Mouse (Mus musculus) lung, embryonic 14.5 days (tissue): ENCODE results near the gene Hoxa1. TPM values are rescaled to one million over a fixed set of nuclear protein-coding genes. Genes with fewer than 3 reads are reported as not detected.
A peak's percentile ranks its signal among the peaks of the same experiment; 100 is the strongest.

Source experiments
- ATAC-seq: fragments of 200-750 bp; cut with Nextera tagmentation; 2 replicates; pipeline ENCODE4 v1.8.0; 2017; ENCODE audit warnings: mild to moderate bottlenecking, moderate TSS enrichment, moderate library complexity; ENCODE audit not compliant: insufficient read depth
- DNase-seq: peaks from one replicate; pipeline ENCODE4 v3.0.0-alpha.2; 2015
- H3K27ac ChIP-seq: fragments of 300-500 bp; sonication (generic); 2 replicates; pipeline ENCODE4 v1.5.1; 2014; ENCODE audit warnings: low read depth, mild to moderate bottlenecking, moderate library complexity
- H3K27me3 ChIP-seq: fragments of 300-500 bp; sonication (generic); 2 replicates; pipeline ENCODE4 v1.6.1; 2014; ENCODE audit warnings: low read length, control low read depth; ENCODE audit not compliant: insufficient read depth
- H3K36me3 ChIP-seq: fragments of 300-500 bp; sonication (generic); 2 replicates; pipeline ENCODE4 v1.6.1; 2014; ENCODE audit warnings: control low read depth; ENCODE audit not compliant: insufficient read depth
- H3K4me1 ChIP-seq: fragments of 300-500 bp; sonication (generic); 2 replicates; pipeline ENCODE4 v1.6.1; 2014; ENCODE audit warnings: antibody characterized with exemption, control low read depth; ENCODE audit not compliant: insufficient read depth
- H3K4me2 ChIP-seq: fragments of 300-500 bp; sonication (generic); 2 replicates; pipeline ENCODE4 v1.6.1; 2014; ENCODE audit warnings: mild to moderate bottlenecking
- H3K4me3 ChIP-seq: fragments of 300-500 bp; sonication (generic); 2 replicates; pipeline ENCODE4 v1.5.1; 2014; ENCODE audit warnings: low read depth, low read length
- H3K9ac ChIP-seq: fragments of 300-500 bp; sonication (generic); 2 replicates; pipeline ENCODE4 v1.6.1; 2014
- H3K9me3 ChIP-seq: fragments of 300-500 bp; sonication (generic); 2 replicates; pipeline ENCODE4 v1.6.1; 2016; ENCODE audit warnings: low read depth, low read length, control low read depth
- CTCF ChIP-seq: IDR thresholded peaks from 2 replicates; pipeline ENCODE4 v1.5.1; 2016; ENCODE audit warnings: antibody characterized with exemption, low read depth
- WGBS: fragments of 180-500 bp; shearing (Covaris S2); extraction: QIAGEN DNeasy Blood & Tissue Kit; methylation state at CpG from one replicate; pipeline ENCODE4 v1.1.7; 2014; 5-methylcytosine and 5-hydroxymethylcytosine counted together
- polyA plus RNA-seq: library from polyadenylated mRNA; unstranded; fragments of >200 nt; fragmentation: Nextera tagmentation; extraction: Ambion mirVana; gene quantifications from 2 replicates; pipeline ENCODE4 v1.2.1, GENCODE M21; 2014

Gene Hoxa1
- polyA plus RNA-seq, 1 experiment from 2014 or later, result 1.8 TPM

GRCm38 (mm10) chr6:52197271-52197670, 39.2 kb upstream of the Hoxa1 start:
- peak; percentile 69 for TF ChIP-seq CTCF
- Histone ChIP-seq H3K4me2 (peak overlapping the region; percentile 87), H3K36me3 (peaks cover 15% of the 10 kb centered on the region), H3K27me3 (peaks cover 38% of the 10 kb centered on the region), H3K9ac (peak overlapping the region; percentile 100), H3K4me3 (peak overlapping the region; percentile 18), H3K4me1 (peaks cover 12% of the 10 kb centered on the region), H3K27ac (peak overlapping the region; percentile 97), H3K9me3 (no peaks in the 10 kb centered on the region)
- DNase-seq, result peak; percentile 93
- 2% methylated on average over 10 of the region's 10 CpGs for WGBS
- peak; percentile 78 for ATAC-seq

GRCm38 (mm10) chr6:52196811-52197210, 38.7 kb upstream of the Hoxa1 start:
- Histone ChIP-seq H3K9ac (peak overlapping the region; percentile 38; the same call in 1 of the 2 replicates), H3K4me3 (peak overlapping the region; percentile 18), H3K27me3 (peaks cover 35% of the 10 kb centered on the region), H3K4me1 (peaks cover 12% of the 10 kb centered on the region), H3K27ac (peak overlapping the region; percentile 97), H3K4me2 (peak overlapping the region; percentile 87), H3K36me3 (peaks cover 11% of the 10 kb centered on the region), H3K9me3 (no peaks in the 10 kb centered on the region)
- ATAC-seq (0 out of 2 replicates have a peak, but pooled peaks have one; percentile 12), DNase-seq (peak; percentile 70)
- TF ChIP-seq CTCF, result no peak
- 6% methylated on average over 9 of the region's 9 CpGs for WGBS

GRCm38 (mm10) chr6:52194690-52195089, 36.6 kb upstream of the Hoxa1 start:
- Histone ChIP-seq H3K36me3 (peaks cover 7% of the 10 kb centered on the region; the same call in 1 of the 2 replicates), H3K9me3 (no peaks in the 10 kb centered on the region), H3K4me1 (peaks cover 17% of the 10 kb centered on the region), H3K27me3 (peaks cover 25% of the 10 kb centered on the region), H3K4me2 (peak overlapping the region; percentile 87), H3K27ac (peak overlapping the region; percentile 83), H3K4me3 (peak overlapping the region; percentile 10; the same call in 1 of the 2 replicates), H3K9ac (peak overlapping the region; percentile 46)
- DNase-seq, result peak; percentile 77
- TF ChIP-seq CTCF, result no peak
- ATAC-seq, result no peak
- 5% methylated on average over 10 of the region's 10 CpGs for WGBS

GRCm38 (mm10) chr6:52191860-52192550, 33.9 kb upstream of the Hoxa1 start:
- peaks cover 24% of the 10 kb centered on the region for H3K27me3 ChIP-seq
- H3K9me3 ChIP-seq, result no peaks in the 10 kb centered on the region
- peaks cover 7% of the 10 kb centered on the region; the same call in 1 of the 2 replicates for H3K36me3 ChIP-seq
- peak overlapping the region; percentile 95 for H3K27ac ChIP-seq
- H3K4me1 ChIP-seq, result peaks cover 25% of the 10 kb centered on the region
- peak overlapping the region; percentile 70 for H3K4me3 ChIP-seq
- under 1% methylated on average over 55 of the region's 55 CpGs for WGBS
- H3K4me2 ChIP-seq, result peak overlapping the region; percentile 87
- H3K9ac ChIP-seq, result peak overlapping the region; percentile 71
- DNase-seq, result peak; percentile 94
- TF ChIP-seq CTCF, result no peak
- ATAC-seq, result peak; percentile 52

GRCm38 (mm10) chr6:52190906-52191810, 33.0 kb upstream of the Hoxa1 start, which contains the start of gene Hoxa4:
Gene Hoxa4 (minus strand): TSS chr6:52191753.
- Histone ChIP-seq H3K4me2 (peak within 1 kb of the TSS; percentile 87), H3K36me3 (peaks cover 7% of the 10 kb centered on the region; the same call in 1 of the 2 replicates), H3K9ac (peak within 1 kb of the TSS; percentile 96), H3K27me3 (peaks cover 25% of the 10 kb centered on the region), H3K4me3 (peak within 1 kb of the TSS; percentile 70), H3K9me3 (no peaks in the 10 kb centered on the region), H3K4me1 (peaks cover 25% of the 10 kb centered on the region), H3K27ac (peak within 1 kb of the TSS; percentile 99)
- ATAC-seq (no peak), DNase-seq (peak; percentile 59)
- TF ChIP-seq CTCF, result no peak
- 1% methylated on average over 79 of the region's 102 CpGs for WGBS

GRCm38 (mm10) chr6:52190410-52190809, 32.3 kb upstream of the Hoxa1 start:
- DNase-seq (peak; percentile 68), ATAC-seq (no peak)
- Histone ChIP-seq H3K4me1 (peaks cover 26% of the 10 kb centered on the region), H3K9ac (peak overlapping the region; percentile 96), H3K9me3 (no peaks in the 10 kb centered on the region), H3K4me2 (peak overlapping the region; percentile 87), H3K27ac (peak overlapping the region; percentile 99), H3K27me3 (peaks cover 31% of the 10 kb centered on the region), H3K36me3 (peaks cover 7% of the 10 kb centered on the region; the same call in 1 of the 2 replicates), H3K4me3 (peak overlapping the region; percentile 70)
- WGBS, result 2% methylated on average over 23 of the region's 23 CpGs
- TF ChIP-seq CTCF, result peak; percentile 14; the same call in 1 of the 2 replicates

- ATAC-seq (no peak), DNase-seq (no peak)
- H3K4me2 ChIP-seq, result peak overlapping the region; percentile 87
- H3K9me3 ChIP-seq, result no peaks in the 10 kb centered on the region
- peak overlapping the region; percentile 99 for H3K27ac ChIP-seq
- 11% methylated on average over 8 of the region's 8 CpGs for WGBS
- peaks cover 34% of the 10 kb centered on the region for H3K27me3 ChIP-seq
- peak overlapping the region; percentile 70 for H3K4me3 ChIP-seq
- peaks cover 28% of the 10 kb centered on the region for H3K4me1 ChIP-seq
- peaks cover 6% of the 10 kb centered on the region; the same call in 1 of the 2 replicates for H3K36me3 ChIP-seq
- H3K9ac ChIP-seq, result peak overlapping the region; percentile 96
- no peak for TF ChIP-seq CTCF
Measured at GRCm38 (mm10) chr6:52189909-52190308, 31.8 kb upstream of the Hoxa1 start.
